Mouse (Mus musculus): Measurements from ENCODE around the gene Ppil1.

DNA sequence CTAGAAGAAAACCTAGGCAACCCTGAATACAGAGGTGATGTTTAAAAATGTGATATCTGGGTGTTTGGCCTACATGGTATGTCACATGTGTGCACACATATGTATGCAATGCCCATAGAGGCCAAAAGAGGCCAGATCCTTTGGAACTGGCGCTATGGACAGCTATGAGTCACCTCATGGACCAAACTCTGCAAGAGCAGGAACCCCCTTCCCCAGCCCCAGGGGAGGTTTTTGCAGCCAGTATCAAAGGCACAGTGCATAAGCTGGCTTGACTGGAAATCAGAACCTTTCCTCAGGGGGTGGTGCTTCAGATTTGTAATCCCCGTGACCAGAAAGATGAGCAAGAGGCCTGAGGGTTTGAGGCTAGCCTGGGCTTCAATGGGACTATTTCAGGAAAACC, 48.1 kb upstream of the Ppil1 start:
- no peak for TF ChIP-seq POLR2AphosphoS2 (IDR thresholded peaks at IDR 0.05; ENCODE audit: insufficient read length, low read depth)
- TF ChIP-seq POLR2A (IDR thresholded peaks at IDR 0.05; ENCODE audit: insufficient read length, low read depth) = no peak

Measured in myocyte (in vitro differentiated cells).